Comparison of ENCODE assay signal across 1 mouse cellular context in the genomic region with DNA sequence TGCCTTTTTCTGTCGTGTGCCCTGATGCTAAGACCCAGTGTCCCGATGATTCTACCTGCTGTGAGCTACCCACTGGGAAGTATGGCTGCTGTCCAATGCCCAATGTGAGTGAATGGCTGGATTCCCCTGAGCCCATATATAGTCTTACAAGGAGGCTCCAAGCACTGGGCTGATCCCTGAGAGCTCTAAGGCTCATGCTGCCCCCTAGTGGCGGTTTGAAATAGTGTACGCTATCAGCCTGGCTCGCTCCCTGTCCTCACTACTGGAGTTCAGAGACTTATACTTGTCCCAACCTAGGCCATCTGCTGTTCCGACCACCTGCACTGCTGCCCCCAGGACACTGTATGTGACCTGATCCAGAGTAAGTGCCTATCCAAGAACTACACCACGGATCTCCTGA.
TF ChIP-seq lines count a peak whose summit lies in the region.

No protein-coding gene starts in this region.

TF ChIP-seq in CH12.LX, 34 proteins besides CTCF, POLR2A, EP300 and RAD21 (continued from another document):
- TF ChIP-seq ZKSCAN1 (IDR thresholded peaks at IDR 0.05; ENCODE audit: borderline replicate concordance, low read depth, low read length) = no peak
- no peak for TF ChIP-seq E2F4 (IDR thresholded peaks at IDR 0.05; ENCODE audit: insufficient replicate concordance, low read depth, low read length)
- TF ChIP-seq MXI1 (IDR thresholded peaks at IDR 0.05; ENCODE audit: low read depth, low read length) = no peak
- TF ChIP-seq ELF1 (IDR thresholded peaks at IDR 0.05; ENCODE audit: low read depth, low read length) = 0 out of 2 replicates have a peak, but pooled peaks have one; percentile 14
- no peak for TF ChIP-seq UBTF (IDR thresholded peaks at IDR 0.05; ENCODE audit: low read depth, low read length)
- no peak for TF ChIP-seq JUND (conservative IDR thresholded peaks at IDR 0.05; ENCODE audit: low read depth, low read length)
- TF ChIP-seq ZC3H11A (IDR thresholded peaks at IDR 0.05; ENCODE audit: low read depth, low read length) = peak; percentile 73
- TF ChIP-seq NELFE (IDR thresholded peaks at IDR 0.05; ENCODE audit: low read depth, low read length) = peak; percentile 57; the same call in 1 of the 2 replicates
- TF ChIP-seq MYC (IDR thresholded peaks at IDR 0.05; ENCODE audit: low read depth, low read length) = peak; percentile 46; the same call in 1 of the 2 replicates
- no peak for TF ChIP-seq RCOR1 (conservative IDR thresholded peaks at IDR 0.05; ENCODE audit: low read depth, low read length)
